Mouse (Mus musculus) ovary, postnatal 10 days (tissue): ENCODE data around the gene Gm17655.
"Not testable (repeated sequence)": the region's sequence is repeated elsewhere in the genome, so short reads cannot be mapped to it uniquely, and the experiment has no call there.

Experiments used
- DNase-seq: peaks from one replicate; pipeline ENCODE4 v3.0.0; 2022; ENCODE audit warnings: low spot score

Gm17655 gene

DNA sequence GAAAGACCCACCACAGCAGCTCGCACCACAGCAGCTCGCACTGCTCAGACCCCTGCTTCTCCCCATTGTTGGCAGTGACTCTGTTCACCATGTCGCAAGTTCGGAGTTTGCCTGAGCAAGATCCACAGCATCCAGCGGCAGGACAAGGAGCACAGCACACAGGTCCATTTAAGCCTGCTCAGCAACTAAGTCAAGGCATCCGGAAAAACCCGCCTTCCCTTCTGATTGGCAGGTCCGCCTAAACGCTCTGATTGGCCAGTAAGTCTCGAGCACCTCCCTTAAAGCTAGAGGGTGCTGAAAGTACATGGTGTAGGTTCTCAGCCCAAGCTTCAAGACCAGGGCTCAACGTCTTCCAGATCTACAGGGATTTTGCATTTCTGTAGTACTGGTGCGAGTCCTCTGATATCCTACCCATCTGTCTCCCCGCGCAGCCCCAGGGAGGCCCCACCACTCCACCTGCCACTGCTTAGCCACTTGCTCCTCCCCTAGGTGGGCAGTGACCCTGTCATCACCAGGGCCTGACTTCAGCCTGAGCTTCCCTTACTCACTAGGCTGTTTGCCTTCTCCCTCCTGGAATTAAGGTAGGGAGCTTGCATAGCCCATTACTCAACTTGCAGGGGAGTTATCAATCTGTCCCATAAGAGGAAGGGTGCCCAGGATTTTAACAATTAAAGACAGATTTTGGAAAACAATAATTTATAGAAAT, 14.0 kb upstream of the Gm17655 start:
- DNase-seq = no peak

DNA sequence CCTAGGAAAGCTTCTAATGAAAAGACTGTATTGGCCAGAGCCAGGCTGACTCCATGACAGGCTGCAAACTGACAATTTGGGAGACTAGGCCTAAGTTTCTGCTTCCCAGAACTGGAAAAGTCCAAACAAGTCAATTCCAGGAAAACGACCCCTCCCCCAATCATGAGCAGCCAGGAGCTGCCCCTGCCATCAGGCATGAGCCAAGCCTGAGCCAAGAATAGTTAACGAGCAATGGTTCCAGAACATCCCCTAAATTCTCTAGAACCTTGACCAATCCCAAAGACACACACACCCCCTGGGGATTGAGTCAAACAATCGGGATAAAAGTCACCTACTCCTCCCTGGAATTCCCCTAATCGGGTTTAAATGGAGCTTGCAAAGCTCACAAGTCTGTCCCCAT, 10.6 kb upstream of the Gm17655 start:
- no peak for DNase-seq

DNA sequence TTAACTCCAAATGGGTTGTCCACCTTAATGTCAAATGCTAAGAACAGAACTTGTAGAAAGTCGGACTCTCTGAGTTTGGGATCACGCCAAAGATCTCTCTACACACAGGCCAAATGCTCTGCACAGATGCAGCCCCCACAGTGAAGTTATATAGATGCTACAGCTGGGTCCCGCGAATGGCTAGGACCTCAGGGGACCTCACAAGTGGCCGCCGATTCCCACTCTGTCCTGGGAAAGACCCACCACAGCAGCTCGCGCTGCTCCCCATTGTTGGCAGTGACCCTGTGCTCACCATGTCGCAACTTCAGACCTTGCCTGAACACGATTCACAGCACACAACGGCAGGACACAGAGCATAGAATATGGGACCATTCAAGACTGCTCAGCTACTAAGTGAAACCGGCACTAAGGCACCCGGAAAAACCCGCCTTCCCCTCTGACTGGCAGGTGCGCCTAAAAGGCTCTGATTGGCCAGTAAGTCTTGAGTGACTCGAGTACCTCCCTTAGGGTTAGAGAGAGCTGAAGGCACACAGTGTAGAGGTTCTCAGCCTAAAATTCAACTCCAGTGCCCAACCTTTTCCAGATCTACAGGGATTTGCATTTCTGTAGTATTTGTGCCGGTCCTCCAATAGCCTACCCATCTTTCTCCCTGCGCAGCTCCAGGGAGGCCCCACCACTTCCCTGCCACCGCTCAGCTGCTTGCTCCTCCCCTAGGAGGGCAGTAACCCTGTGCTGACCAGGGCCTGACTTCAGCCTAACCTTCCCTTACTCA, 14.5 kb downstream of the Gm17655 start:
- peak; percentile 52 for DNase-seq

DNA sequence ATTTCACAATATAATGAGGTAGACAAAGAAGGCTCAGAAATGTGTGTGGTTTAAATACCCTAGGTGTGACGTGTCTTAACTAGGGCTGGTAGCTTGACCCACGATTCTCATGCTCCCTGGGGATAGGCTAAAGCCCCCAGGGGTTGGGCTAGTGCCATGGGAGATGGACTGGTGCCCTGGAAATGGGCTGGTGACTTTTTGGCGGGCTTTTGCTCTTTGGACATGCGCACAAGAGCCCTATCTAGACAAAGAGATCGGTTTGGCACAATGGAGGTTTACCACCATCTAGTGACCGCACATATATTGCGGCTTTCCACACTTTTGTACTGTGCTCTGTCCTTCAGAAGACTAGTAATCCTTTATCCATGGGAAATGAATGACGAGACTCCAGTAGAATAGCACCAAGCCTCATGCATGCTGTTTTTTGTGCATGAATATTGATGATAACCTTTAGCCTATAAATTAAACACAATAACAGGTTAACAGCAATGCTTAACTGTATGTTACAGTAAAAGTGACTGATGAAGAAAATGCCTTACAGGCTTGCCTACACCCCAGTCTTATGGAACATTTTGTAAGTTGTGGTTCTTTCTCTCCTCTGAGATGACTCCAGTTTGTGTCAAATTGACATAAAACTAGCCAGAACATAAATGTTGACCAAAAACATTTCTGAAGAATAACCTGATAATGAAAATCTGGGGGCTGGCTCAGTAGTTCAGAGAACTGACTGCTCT, 48.5 kb downstream of the Gm17655 start:
- DNase-seq = not testable (repeated sequence)

DNA sequence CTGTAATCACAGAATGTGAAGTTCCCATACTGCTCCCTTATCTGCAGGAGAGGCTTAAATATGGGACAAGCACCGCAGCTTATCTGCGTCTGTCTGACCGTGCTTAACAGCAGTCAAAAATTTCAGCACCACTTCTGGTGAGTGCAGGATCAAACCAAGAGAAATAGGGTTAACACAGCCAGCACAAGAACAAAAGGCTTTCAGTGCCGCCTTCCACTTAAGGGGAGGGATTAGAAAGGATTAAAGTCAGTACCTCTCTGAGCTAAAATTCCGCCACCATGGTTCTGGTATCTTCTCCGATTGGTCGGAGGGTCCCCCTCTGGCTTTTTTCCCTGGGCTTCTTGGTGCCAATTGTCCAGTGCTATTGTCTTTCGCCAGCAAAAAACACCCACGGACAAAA, 49.0 kb downstream of the Gm17655 start:
- DNase-seq = no peak

DNA sequence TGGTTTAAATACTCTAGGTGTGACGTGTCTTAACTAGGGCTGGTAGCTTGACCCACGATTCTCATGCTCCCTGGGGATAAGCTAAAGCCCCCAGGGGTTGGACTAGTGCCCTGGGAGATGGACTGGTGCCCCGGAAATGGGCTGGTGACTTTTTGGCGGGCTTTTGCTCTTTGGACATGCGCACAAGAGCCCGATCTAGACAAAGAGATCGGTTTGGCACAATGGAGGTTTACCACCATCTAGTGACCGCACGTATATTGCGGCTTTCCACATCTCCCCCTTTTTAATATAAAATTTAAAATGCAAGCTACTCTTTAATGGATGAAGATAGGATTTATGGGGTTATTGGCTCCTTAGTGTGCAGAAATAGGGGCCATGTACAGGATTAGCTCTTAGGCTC, 56.5 kb downstream of the Gm17655 start:
- DNase-seq = not testable (repeated sequence)
